Mouse (Mus musculus) frontal cortex, adult 2 months (tissue): Measurements from ENCODE around the gene Mdfic. TPM values are rescaled to one million over a fixed set of nuclear protein-coding genes. Genes with fewer than 3 reads are reported as not detected.
A peak's percentile ranks its signal among the peaks of the same experiment; 100 is the strongest.

Experiments used
- DNase-seq, 2 experiments: peaks; one replicate each; pipeline ENCODE4 v3.0.0; 2022; ENCODE audit warnings: low spot score in 1 of 2; ENCODE audit errors: extremely low spot score in 1 of 2
- polyA plus RNA-seq: library from polyadenylated mRNA; depleted of rRNA; stranded (reverse); fragments of >200 nt; gene quantifications from 2 replicates; pipeline ENCODE4 v1.2.3, GENCODE M21; 2012

The Mdfic gene
- polyA plus RNA-seq, 1 experiment: 3.6 TPM

DNA sequence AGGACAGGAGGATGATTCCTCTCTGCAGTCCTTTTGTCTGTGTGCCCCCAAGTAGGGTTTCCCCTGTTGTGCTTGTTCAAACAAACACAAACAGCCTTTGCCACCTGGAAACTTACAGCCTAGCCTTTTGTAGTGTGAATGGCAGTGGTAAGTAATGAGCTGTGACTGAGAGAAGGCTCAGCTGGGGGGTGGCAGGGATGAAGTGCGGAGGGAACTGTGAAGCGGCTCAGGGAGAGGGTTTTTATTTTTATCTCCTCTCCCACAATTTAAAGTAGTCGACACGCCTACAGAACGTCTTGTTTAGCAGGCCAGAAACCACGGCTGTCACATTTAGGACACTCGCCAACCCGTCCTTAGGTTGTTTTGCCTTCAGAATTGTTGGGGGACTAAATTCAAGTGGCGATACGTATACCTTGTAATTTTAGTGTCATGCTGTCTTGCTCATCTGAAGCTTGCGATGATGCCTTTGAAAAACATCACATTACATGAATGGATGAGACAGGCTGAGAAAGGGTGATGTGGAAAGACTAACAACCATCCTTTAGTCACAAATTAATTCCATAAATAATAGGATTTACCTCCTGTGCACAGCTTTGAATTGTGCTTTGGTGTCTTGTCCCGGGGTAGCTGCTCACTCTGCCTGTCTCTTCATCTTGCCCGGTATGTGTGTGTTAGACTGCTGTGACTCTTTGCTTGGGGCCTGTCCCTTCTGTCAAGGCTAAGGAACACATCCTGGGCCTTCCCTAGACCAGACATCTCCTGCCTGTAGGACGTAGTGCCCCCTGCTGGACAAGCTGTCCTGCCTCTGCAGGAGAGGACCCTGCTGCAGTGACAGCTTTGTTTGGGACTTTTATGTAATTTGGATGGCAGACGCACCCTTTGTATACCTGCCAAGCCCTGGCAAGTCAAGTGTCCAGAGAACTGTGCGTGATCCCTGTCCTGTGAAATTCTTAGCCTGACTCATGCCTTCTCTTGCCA is 69.4 kb downstream of the Mdfic start:
- DNase-seq: peak; percentile 65 to 77

- DNase-seq: peak in 1 of 2 experiments; percentile 30
Observed at GRCm38 (mm10) chr6:15792680-15793601, 72.5 kb downstream of the Mdfic start.

- no peak for DNase-seq
Observed at GRCm38 (mm10) chr6:15793602-15794345, 73.3 kb downstream of the Mdfic start.

- DNase-seq: no peak
Observed at GRCm38 (mm10) chr6:15794801-15795200, 74.3 kb downstream of the Mdfic start.

GRCm38 (mm10) chr6:15807382-15807781 is 86.9 kb downstream of the Mdfic start:
- DNase-seq: no peak

- DNase-seq: no peak
Observed at GRCm38 (mm10) chr6:15825236-15825635, 104.8 kb downstream of the Mdfic start.

DNA sequence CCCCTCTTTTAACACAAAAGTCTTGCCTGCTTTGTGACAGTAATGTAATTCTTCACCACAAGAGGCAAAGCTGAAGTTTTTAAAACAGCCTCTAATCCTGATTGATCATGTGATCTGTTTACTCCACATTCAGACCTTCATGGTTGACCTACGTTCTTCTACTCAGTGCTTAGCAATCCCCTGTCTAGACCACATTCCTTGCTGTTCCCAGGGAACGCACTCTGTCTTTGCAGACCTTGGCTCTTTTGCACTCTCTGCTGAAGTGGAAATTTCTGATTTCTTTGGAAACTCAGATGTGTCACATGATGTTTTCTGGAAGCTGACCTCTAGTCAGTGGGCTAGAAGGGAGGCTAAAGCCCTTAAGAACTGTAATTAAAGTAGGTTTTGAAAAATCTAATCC is 109.4 kb downstream of the Mdfic start:
- DNase-seq: no peak

GRCm38 (mm10) chr6:15830651-15831050 is 110.2 kb downstream of the Mdfic start:
- DNase-seq: peak in 1 of 2 experiments; percentile 25

DNA sequence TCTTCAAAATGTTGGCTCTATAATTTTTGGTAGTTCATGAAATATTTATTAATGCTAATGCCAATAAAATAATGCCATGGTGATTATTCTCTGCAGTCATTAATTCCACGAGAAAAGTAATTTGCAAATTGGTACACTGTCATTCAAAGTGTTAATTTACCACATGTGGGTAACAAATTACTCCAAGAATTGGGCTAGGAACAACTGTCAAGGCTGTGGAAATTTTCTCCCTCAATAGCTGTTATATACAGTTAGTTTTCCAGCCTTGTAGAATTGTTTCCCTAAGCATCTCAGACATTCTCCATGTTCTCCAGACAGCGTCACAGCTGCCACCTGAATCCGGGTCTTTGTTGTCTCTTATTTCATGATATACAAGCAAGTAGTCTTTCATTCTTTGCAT is 117.2 kb downstream of the Mdfic start:
- no peak for DNase-seq

DNA sequence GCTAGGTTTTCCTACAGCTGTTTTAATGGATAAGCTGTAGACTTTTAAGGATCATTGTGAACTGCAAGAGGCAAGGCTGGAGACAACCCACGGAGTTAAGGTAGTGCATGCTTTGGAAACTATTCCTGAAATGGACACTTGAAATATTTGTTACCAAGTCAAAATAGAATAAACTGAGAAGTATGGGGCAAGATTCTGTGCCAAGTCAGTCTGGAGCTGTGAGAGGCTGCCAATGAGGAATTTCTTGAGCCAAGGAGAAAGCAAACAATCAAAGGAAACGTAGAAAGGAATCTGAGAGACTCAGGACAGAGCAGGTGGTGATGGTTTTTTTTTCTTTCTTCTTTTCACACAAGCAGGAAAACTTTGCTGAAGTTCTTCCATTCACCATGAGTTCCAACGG is 119.4 kb downstream of the Mdfic start:
- DNase-seq: no peak

DNA sequence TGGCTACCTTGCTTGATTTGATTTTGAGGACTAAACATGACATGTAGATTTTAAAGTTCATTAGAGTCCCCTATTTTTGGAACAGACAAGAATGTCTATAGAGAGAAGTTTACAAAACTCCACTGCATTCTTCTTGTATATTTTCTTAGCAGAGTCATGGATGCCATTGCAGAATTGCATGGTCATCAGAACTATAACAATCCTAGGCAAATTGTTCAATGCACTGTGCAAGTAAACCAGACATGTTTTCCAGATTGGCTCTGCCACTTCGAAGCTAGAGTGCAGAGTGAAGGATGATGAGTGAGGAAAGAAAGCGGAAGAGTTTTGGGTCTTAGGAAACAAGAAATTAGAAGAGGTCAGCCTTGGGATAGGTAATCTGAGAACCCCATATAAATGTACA is 120.0 kb downstream of the Mdfic start:
- no peak for DNase-seq

- DNase-seq: no peak
Observed at GRCm38 (mm10) chr6:15841476-15842209, 121.2 kb downstream of the Mdfic start.

DNA sequence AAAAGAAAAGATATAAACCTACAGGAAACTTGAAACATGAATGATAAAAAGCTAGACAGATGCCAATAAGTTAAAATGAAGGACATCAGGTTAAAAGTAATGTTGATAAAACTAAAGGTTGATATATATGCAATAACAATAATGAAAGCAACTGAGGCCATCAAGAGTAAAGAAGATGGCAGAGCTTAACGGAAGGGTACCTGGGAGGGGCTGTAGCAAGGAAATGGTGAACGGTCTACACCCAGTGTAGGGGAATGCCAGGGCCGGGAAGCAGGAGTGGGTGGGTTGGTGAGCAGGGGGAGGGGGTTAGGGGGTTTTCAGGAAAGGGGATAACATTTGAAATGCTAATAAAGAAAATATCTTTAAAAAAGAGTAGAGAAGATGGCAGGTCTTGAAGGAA is 122.8 kb downstream of the Mdfic start:
- no peak for DNase-seq

DNA sequence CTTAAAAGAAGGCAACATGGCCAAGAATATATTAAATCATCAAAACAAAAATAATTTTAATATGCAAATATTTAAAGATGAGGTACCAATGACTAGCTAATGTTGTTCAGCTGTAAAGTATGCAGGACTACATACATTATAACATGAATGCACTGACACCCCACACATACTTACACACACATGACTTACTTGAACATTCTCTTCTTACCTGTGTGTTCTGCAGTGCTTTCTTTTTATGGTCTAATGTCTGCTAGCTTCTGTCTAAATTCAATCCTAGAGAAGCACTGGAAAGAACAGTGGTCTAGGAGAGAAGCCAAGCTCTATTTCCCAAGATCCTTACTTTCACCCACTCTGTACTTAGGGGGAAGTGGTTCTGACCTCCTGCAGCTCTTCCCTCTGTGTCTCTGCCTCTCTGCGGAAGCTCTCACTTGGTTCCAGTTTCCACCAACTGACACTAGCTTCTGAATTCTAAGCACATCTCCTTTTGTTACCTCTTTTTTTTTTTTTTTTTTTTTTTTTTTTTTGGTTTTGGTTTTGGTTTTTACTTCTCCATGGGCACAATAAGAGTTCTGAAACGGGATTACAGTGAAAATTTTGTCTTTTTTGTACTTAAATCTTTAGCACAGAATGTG is 125.4 kb downstream of the Mdfic start:
- DNase-seq: no peak
